Comparison of ENCODE assay signal across 8 mouse cellular contexts in the genomic region with DNA sequence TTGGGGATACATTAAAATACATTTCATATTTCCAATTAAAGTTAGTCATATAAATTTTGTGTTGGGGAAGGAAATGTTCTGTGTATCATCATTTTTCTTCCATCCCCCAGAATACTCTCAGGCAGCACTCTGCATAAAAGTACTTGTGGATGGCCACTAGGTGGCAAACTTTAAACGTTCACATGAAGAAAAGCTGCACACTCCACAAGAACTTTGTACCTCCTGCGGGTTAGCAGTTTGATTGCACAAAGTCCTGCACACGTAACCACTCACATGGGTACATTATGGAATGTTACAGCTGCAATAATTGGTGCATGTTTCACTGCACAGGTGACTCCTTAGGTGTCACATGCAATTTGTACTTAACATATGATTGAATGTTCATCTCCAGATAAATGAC.
DNase-seq lines count a peak whose midpoint lies in the region; ATAC-seq and TF ChIP-seq lines count a peak whose summit lies in the region.

No protein-coding gene starts in this region.

- H3K4me3 ChIP-seq in liver, adult 2 months (ENCODE audit: insufficient read depth, low read depth, low read length): no peak overlapping the region
- H3K4me3 ChIP-seq in liver, embryonic 12.5 days: no peak overlapping the region
- no peak overlapping the region for H3K4me3 ChIP-seq in forebrain, postnatal 0 days (ENCODE audit: low read depth, low read length)
- no peak overlapping the region for H3K4me3 ChIP-seq in limb, embryonic 14.5 days (replicated peaks; ENCODE audit: low read length)
- no peak overlapping the region for H3K4me3 ChIP-seq in neural tube, embryonic 14.5 days (ENCODE audit: low read depth, low read length)

- H3K4me2 ChIP-seq in liver, embryonic 12.5 days: no peak overlapping the region
- no peak overlapping the region for H3K4me2 ChIP-seq in forebrain, postnatal 0 days (ENCODE audit: low read depth)
- H3K4me2 ChIP-seq in limb, embryonic 14.5 days (replicated peaks; ENCODE audit: low read depth, low read length, severe bottlenecking): no peak overlapping the region
- no peak overlapping the region for H3K4me2 ChIP-seq in neural tube, embryonic 14.5 days (ENCODE audit: low read depth, low read length)

- no peaks in the 10 kb centered on the region for H3K27me3 ChIP-seq in liver, adult 2 months (ENCODE audit: control insufficient read depth, insufficient read depth, low read length)
- H3K27me3 ChIP-seq in liver, embryonic 12.5 days (replicated peaks): no peaks in the 10 kb centered on the region
- no peaks in the 10 kb centered on the region for H3K27me3 ChIP-seq in forebrain, postnatal 0 days (ENCODE audit: insufficient read depth, low read length)
- no peaks in the 10 kb centered on the region for H3K27me3 ChIP-seq in limb, embryonic 14.5 days (ENCODE audit: control insufficient read depth, insufficient read depth, low read length)
- H3K27me3 ChIP-seq in neural tube, embryonic 14.5 days (ENCODE audit: control insufficient read depth, insufficient read depth, low read length): no peaks in the 10 kb centered on the region

- peak; percentile 84 for DNase-seq in liver, adult 2 months (ENCODE audit: extremely low read depth, low read depth, low spot score)
- peak; percentile 1 for DNase-seq in cerebellum, adult 11 months
- DNase-seq in forebrain, postnatal 0 days: peak; percentile 65
- peak; percentile 7 for DNase-seq in kidney, adult 18-20 months
- peak; percentile 84 for DNase-seq in limb, embryonic 14.5 days (ENCODE audit: low spot score)
- DNase-seq in ovary, adult 18-20 months (ENCODE audit: low spot score): no peak

- no peaks in the 10 kb centered on the region for H3K4me1 ChIP-seq in liver, adult 2 months (ENCODE audit: control insufficient read depth, insufficient read depth, low read length)
- no peaks in the 10 kb centered on the region for H3K4me1 ChIP-seq in liver, embryonic 12.5 days
- no peaks in the 10 kb centered on the region for H3K4me1 ChIP-seq in forebrain, postnatal 0 days (ENCODE audit: insufficient read depth)
- H3K4me1 ChIP-seq in limb, embryonic 14.5 days (ENCODE audit: control insufficient read depth, insufficient read depth, low read length): no peaks in the 10 kb centered on the region
- H3K4me1 ChIP-seq in neural tube, embryonic 14.5 days (ENCODE audit: control insufficient read depth, insufficient read depth, low read length): no peaks in the 10 kb centered on the region

- no peak for ATAC-seq in liver, embryonic 12.5 days
- ATAC-seq in forebrain, postnatal 0 days: peak; percentile 91
- peak; percentile 62 for ATAC-seq in limb, embryonic 14.5 days (ENCODE audit: low FRiP score, low read depth)
- ATAC-seq in neural tube, embryonic 14.5 days (ENCODE audit: low read depth): peak; percentile 82

- H3K36me3 ChIP-seq in liver, adult 2 months (ENCODE audit: control insufficient read depth, insufficient read depth, low read length): no peaks in the 10 kb centered on the region
- 0 out of 2 replicates have a peak, but pooled peaks cover 2% of the 10 kb centered on the region for H3K36me3 ChIP-seq in liver, embryonic 12.5 days
- H3K36me3 ChIP-seq in forebrain, postnatal 0 days (ENCODE audit: insufficient read depth): no peaks in the 10 kb centered on the region
- peaks cover 40% of the 10 kb centered on the region for H3K36me3 ChIP-seq in limb, embryonic 14.5 days (ENCODE audit: control insufficient read depth, insufficient read depth, low read length)
- no peaks in the 10 kb centered on the region for H3K36me3 ChIP-seq in neural tube, embryonic 14.5 days (ENCODE audit: control insufficient read depth, insufficient read depth, low read length)

- no peaks in the 10 kb centered on the region for H3K9me3 ChIP-seq in liver, embryonic 12.5 days (replicated peaks)
- H3K9me3 ChIP-seq in forebrain, postnatal 0 days (ENCODE audit: low read length): no peaks in the 10 kb centered on the region
- H3K9me3 ChIP-seq in limb, embryonic 14.5 days (ENCODE audit: control insufficient read depth, low read length): 0 out of 2 replicates have a peak, but pooled peaks cover 4% of the 10 kb centered on the region
- no peaks in the 10 kb centered on the region for H3K9me3 ChIP-seq in neural tube, embryonic 14.5 days (ENCODE audit: control insufficient read depth, low read length)

- H3K27ac ChIP-seq in liver, adult 2 months (replicated peaks; ENCODE audit: insufficient read depth, low read depth, low read length): no peak overlapping the region
- no peak overlapping the region for H3K27ac ChIP-seq in liver, embryonic 12.5 days
- no peak overlapping the region for H3K27ac ChIP-seq in forebrain, postnatal 0 days (ENCODE audit: low read depth, low read length)
- no peak overlapping the region for H3K27ac ChIP-seq in limb, embryonic 14.5 days (replicated peaks; ENCODE audit: low read depth, low read length)
- H3K27ac ChIP-seq in neural tube, embryonic 14.5 days (ENCODE audit: low read depth, low read length): no peak overlapping the region

- TF ChIP-seq POLR2A in liver, adult 2 months (IDR thresholded peaks at IDR 0.05; ENCODE audit: extremely low read depth, insufficient read depth, low read length): no peak
- TF ChIP-seq POLR2A in limb, embryonic 14.5 days (IDR thresholded peaks at IDR 0.05; ENCODE audit: borderline replicate concordance, extremely low read depth, insufficient read depth, insufficient read length): no peak

- H3K79me2 ChIP-seq in liver, adult 2 months (ENCODE audit: control insufficient read depth, insufficient read depth, low read length): no peaks in the 10 kb centered on the region

- peak; percentile 52 for TF ChIP-seq CTCF in liver, adult 2 months (IDR thresholded peaks at IDR 0.05; ENCODE audit: low read depth, low read length)
- peak; percentile 81 for TF ChIP-seq CTCF in forebrain, postnatal 0 days (IDR thresholded peaks at IDR 0.05; ENCODE audit: low read depth)

- H3K9ac ChIP-seq in liver, adult 2 months (ENCODE audit: low read depth, low read length): no peak overlapping the region
- no peak overlapping the region for H3K9ac ChIP-seq in liver, embryonic 12.5 days
- H3K9ac ChIP-seq in forebrain, postnatal 0 days: no peak overlapping the region
- no peak overlapping the region for H3K9ac ChIP-seq in limb, embryonic 14.5 days (ENCODE audit: low read depth, low read length, severe bottlenecking)
- no peak overlapping the region for H3K9ac ChIP-seq in neural tube, embryonic 14.5 days (replicated peaks; ENCODE audit: low read depth, low read length)

- WGBS in liver, adult 2 months: 4% methylated on average over 3 of the region's 3 CpGs
- 21% methylated on average over 3 of the region's 3 CpGs for WGBS in liver, embryonic 12.5 days (ENCODE audit: insufficient replicate concordance)
- 10% methylated on average over 3 of the region's 3 CpGs for WGBS in forebrain, postnatal 0 days
- WGBS in limb, embryonic 14.5 days: 8% methylated on average over 3 of the region's 3 CpGs
- 26% methylated on average over 3 of the region's 3 CpGs for WGBS in neural tube, embryonic 14.5 days
